Mouse (Mus musculus): ENCODE data around the gene Icosl.

- no peak for TF ChIP-seq CTCF (IDR thresholded peaks at IDR 0.05; ENCODE audit: borderline replicate concordance, insufficient read depth, low read depth, low read length)
- TF ChIP-seq POLR2A (IDR thresholded peaks at IDR 0.05; ENCODE audit: borderline replicate concordance, insufficient read depth, low read length), result no peak
Observed at GRCm38 (mm10) chr10:78091865-78092724, 23.0 kb downstream of the Icosl start.

Measured in cerebellum, adult 2 months (tissue).